Mouse (Mus musculus): ENCODE measurements around the gene Prss50.

Gene Prss50

GRCm38 (mm10) chr9:110907201-110907837 lies 49.6 kb downstream of the Prss50 start:
- DNase-seq (ENCODE audit: low spot score): no peak

- DNase-seq (ENCODE audit: low spot score): no peak
Observed at GRCm38 (mm10) chr9:110907838-110908630, 50.3 kb downstream of the Prss50 start.

GRCm38 (mm10) chr9:110908631-110909016 lies 50.9 kb downstream of the Prss50 start:
- DNase-seq (ENCODE audit: low spot score): no peak

- DNase-seq (ENCODE audit: low spot score): no peak
Observed at GRCm38 (mm10) chr9:110909371-110909967, 51.7 kb downstream of the Prss50 start.

Data from retina, embryonic 14.5 days (tissue).